Mouse (Mus musculus): ENCODE data around the gene Slc13a2.

DNA sequence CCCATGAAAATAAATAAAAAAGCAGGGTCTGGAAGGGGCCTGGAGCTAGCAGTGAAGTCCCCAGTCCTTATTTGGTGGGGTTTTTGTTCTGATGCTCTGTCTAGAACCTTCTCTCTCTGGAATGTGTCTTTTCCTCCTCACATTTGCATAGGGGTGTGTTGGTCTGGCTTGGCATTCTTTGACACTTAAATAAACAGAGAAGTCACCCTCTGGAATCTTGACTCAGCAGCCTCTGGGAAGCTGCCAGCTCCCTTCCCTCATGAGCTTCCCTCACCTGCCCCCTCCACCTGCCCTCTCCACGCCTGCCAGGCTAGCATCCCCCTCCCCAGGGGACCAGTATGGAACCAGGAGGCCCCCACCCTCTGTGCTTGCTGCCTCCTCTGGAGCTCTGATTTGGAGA is 51.6 kb downstream of the Slc13a2 start:
- TF ChIP-seq POLR2A (IDR thresholded peaks at IDR 0.05; ENCODE audit: borderline replicate concordance, extremely low read depth, insufficient read depth, insufficient read length, poor library complexity, severe bottlenecking) = no peak
- TF ChIP-seq CTCF (IDR thresholded peaks at IDR 0.05; ENCODE audit: borderline replicate concordance, extremely low read depth, insufficient read depth, insufficient read length) = no peak

All from brain, embryonic 14.5 days (tissue).